Mouse (Mus musculus) cortical plate, adult 2 months (tissue): ENCODE data around the gene Rdh13.

Experiments
- CTCF ChIP-seq: fragments of 200-500 bp; IDR thresholded peaks from 2 replicates; pipeline ENCODE4 v1.5.1; 2011; ENCODE audit warnings: mild to moderate bottlenecking, control low read depth, low read length; ENCODE audit not compliant: insufficient read depth; ENCODE audit errors: extremely low read depth
- POLR2A ChIP-seq: fragments of 200-500 bp; IDR thresholded peaks from 2 replicates; pipeline ENCODE4 v1.6.1; 2011; ENCODE audit warnings: mild to moderate bottlenecking, low read length, control low read depth; ENCODE audit not compliant: insufficient read depth; ENCODE audit errors: extremely low read depth

GRCm38 (mm10) chr7:4440549-4440948, 4.9 kb downstream of the Rdh13 start:
- TF ChIP-seq CTCF (no peak), POLR2A (no peak)
